Mouse (Mus musculus) inflammation-experienced regulatory T-cells, adult 16 weeks (primary cell): ENCODE results near the gene Barhl1. TPM values are rescaled to one million over a fixed set of nuclear protein-coding genes. Genes with fewer than 3 reads are reported as not detected.

Experiments
- polyA plus RNA-seq: library from polyadenylated mRNA; unstranded; fragments of 100-300 nt; shearing (Covaris generic); gene quantifications from one replicate; pipeline ENCODE4 v1.2.1, GENCODE M21; 2017

Gene Barhl1
- polyA plus RNA-seq, result not detected

GRCm38 (mm10) chr2:28916513-28916865 is at the start of gene Barhl1:
Gene Barhl1, minus strand, starts transcription at chr2:28916668.

Other genes starting within 250 kb of the Barhl1 start
- not detected for gene Spaca9, start 216.9 kb downstream of the Barhl1 start, polyA plus RNA-seq
- not detected for gene Ak8, start 216.5 kb downstream of the Barhl1 start, polyA plus RNA-seq
- gene Gtf3c4, start 76.3 kb downstream of the Barhl1 start, polyA plus RNA-seq, result 17.7 TPM
- 29.3 TPM for gene Ddx31, start 76.3 kb downstream of the Barhl1 start, polyA plus RNA-seq
- 0.80 TPM for gene Cfap77, start 138.4 kb upstream of the Barhl1 start, polyA plus RNA-seq
- 29.9 TPM for gene Ttf1, start 143.6 kb upstream of the Barhl1 start, polyA plus RNA-seq
- gene Setx, start 207.5 kb upstream of the Barhl1 start, polyA plus RNA-seq, result 41.1 TPM